Mouse (Mus musculus) forebrain, embryonic 14.5 days (tissue): ENCODE results near the gene Pfn3. TPM values are rescaled to one million over a fixed set of nuclear protein-coding genes. Genes with fewer than 3 reads are reported as not detected.

Experiments
- ATAC-seq: fragments of 200-750 bp; cut with Nextera tagmentation; 2 replicates; pipeline ENCODE4 v1.8.0; 2017; ENCODE audit warnings: mild to moderate bottlenecking, moderate library complexity
- DNase-seq: peaks from one replicate; pipeline ENCODE4 v3.0.0-alpha.2; 2015; ENCODE audit warnings: low spot score
- H3K27ac ChIP-seq: fragments of 300-500 bp; sonication (generic); 2 replicates; pipeline ENCODE4 v1.5.1; 2014; ENCODE audit warnings: low read depth, mild to moderate bottlenecking, control low read depth, low read length, moderate library complexity
- H3K27me3 ChIP-seq: fragments of 300-500 bp; sonication (generic); replicated peaks from 2 replicates; pipeline ENCODE4 v1.6.1; 2014; ENCODE audit warnings: low read length, control low read depth, mixed read lengths; ENCODE audit not compliant: control insufficient read depth, insufficient read depth
- H3K36me3 ChIP-seq: fragments of 300-500 bp; sonication (generic); 2 replicates; pipeline ENCODE4 v1.6.1; 2014; ENCODE audit warnings: low read length, control low read depth; ENCODE audit not compliant: control insufficient read depth, insufficient read depth
- H3K4me1 ChIP-seq: fragments of 300-500 bp; sonication (generic); 2 replicates; pipeline ENCODE4 v1.6.1; 2014; ENCODE audit warnings: antibody characterized with exemption, low read length, control low read depth; ENCODE audit not compliant: control insufficient read depth, insufficient read depth
- H3K4me2 ChIP-seq: fragments of 300-500 bp; sonication (generic); 2 replicates; pipeline ENCODE4 v1.6.1; 2014; ENCODE audit warnings: mild to moderate bottlenecking, control low read depth, low read length
- H3K4me3 ChIP-seq: fragments of 300-500 bp; sonication (generic); 2 replicates; pipeline ENCODE4 v1.5.1; 2014; ENCODE audit warnings: low read depth, low read length, control low read depth
- H3K9ac ChIP-seq: fragments of 300-500 bp; sonication (generic); 2 replicates; pipeline ENCODE4 v1.6.1; 2014; ENCODE audit warnings: mild to moderate bottlenecking, low read length, control low read depth, moderate library complexity
- H3K9me3 ChIP-seq: fragments of 300-500 bp; sonication (generic); replicated peaks from 2 replicates; pipeline ENCODE4 v1.6.1; 2016; ENCODE audit warnings: low read length, control low read depth, mixed read lengths; ENCODE audit not compliant: control insufficient read depth
- WGBS: fragments of 180-500 bp; shearing (Covaris S2); extraction: QIAGEN DNeasy Blood & Tissue Kit; methylation state at CpG from one replicate; pipeline ENCODE4 v1.1.7; 2014; 5-methylcytosine and 5-hydroxymethylcytosine counted together
- polyA plus RNA-seq: library from polyadenylated mRNA; unstranded; fragments of >200 nt; fragmentation: Nextera tagmentation; extraction: Ambion mirVana; gene quantifications from 2 replicates; pipeline ENCODE4 v1.2.1, GENCODE M21; 2014

The Pfn3 gene
- polyA plus RNA-seq, 1 experiment from 2014 or later = 0.71 TPM

DNA sequence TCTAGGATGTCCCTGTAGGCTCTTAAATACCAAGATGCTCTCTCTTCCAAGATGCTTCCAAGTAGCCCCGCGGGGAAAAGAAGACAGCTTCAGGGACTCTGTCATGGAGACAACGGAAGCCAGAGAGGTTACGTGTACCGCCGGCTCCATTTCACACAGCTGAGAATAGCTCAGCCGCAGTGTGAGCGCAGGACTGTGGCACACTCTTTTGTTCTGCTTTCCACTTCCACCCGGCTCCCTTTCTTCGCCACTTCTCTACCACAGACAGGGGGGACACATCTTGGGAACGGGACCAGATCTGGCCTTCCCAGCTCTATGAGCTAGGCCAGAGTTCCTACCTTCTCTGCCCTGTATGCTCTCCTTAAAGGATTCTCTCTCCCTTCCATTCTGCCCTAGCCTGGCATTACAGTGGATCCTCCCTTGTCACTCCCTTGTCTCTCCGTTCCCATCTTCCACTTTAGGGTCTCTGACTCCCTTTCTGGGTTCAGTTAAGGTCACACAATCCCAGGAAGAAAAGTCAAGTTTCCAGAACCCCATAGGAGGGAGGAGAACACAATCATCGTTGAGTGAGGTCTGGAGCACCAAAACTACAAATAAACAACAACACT, 9.1 kb downstream of the Pfn3 start:
- no peak overlapping the region for H3K4me3 ChIP-seq
- peaks cover 5% of the 10 kb centered on the region for H3K4me1 ChIP-seq
- H3K9me3 ChIP-seq = no peaks in the 10 kb centered on the region
- H3K4me2 ChIP-seq = 0 out of 2 replicates have a peak overlapping the region, but pooled peaks have one; percentile 14
- no peaks in the 10 kb centered on the region for H3K36me3 ChIP-seq
- H3K27ac ChIP-seq = peak overlapping the region; percentile 80
- ATAC-seq (peak; percentile 55), DNase-seq (no peak)
- no peaks in the 10 kb centered on the region for H3K27me3 ChIP-seq
- WGBS = 54% methylated on average over 13 of the region's 13 CpGs
- peak overlapping the region; percentile 63 for H3K9ac ChIP-seq

DNA sequence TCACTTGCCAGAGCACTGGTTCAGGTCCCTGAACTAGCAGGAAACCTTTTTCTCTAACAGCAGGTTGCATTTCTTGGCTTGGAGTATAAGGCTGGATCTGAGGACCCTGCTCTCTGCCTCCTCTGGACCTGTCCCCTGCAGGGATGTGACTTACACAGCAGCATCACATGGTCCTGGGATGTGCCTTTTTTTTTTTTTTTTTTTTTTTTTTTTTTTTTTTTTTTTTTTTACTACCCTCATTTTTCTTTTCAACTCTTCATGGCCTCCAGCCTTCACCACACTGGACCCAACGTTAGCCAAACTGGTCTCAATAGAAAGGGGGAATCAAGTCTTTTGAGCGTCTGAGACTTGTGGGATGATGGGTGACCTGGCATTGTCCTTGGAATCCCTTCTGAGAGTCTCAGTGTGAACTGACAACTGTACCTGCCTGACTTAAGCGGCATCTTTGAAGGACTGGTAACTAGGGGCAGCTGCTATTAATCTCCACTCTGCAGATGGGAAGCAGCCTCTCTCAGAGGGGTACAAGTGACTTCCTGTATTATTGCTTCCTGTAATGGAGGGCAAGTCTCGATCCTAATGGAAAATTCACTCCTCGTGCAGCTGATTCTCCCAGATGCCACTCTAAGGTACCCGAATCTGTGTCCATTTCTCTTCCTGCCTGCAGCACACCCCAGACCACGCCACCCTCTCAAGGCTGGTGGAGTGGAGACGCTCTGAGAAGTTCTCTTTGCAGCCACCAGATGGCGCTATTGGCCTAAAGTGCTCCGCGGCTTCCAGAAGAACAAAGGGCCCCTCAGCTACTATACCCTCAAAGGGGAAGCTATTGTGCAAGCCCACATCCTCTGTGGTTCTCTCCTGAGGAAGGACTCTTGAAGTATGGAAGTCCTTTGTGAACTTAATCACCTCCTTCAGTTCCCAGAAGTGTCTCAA, 9.9 kb downstream of the Pfn3 start:
- 16% methylated on average over 11 of the region's 11 CpGs for WGBS
- Histone ChIP-seq H3K36me3 (no peaks in the 10 kb centered on the region), H3K4me1 (peaks cover 5% of the 10 kb centered on the region), H3K27ac (peak overlapping the region; percentile 80), H3K27me3 (no peaks in the 10 kb centered on the region), H3K9me3 (no peaks in the 10 kb centered on the region), H3K4me2 (0 out of 2 replicates have a peak overlapping the region, but pooled peaks have one; percentile 14), H3K4me3 (no peak overlapping the region), H3K9ac (peak overlapping the region; percentile 63)
- ATAC-seq (peak; percentile 95), DNase-seq (peak; percentile 96)

DNA sequence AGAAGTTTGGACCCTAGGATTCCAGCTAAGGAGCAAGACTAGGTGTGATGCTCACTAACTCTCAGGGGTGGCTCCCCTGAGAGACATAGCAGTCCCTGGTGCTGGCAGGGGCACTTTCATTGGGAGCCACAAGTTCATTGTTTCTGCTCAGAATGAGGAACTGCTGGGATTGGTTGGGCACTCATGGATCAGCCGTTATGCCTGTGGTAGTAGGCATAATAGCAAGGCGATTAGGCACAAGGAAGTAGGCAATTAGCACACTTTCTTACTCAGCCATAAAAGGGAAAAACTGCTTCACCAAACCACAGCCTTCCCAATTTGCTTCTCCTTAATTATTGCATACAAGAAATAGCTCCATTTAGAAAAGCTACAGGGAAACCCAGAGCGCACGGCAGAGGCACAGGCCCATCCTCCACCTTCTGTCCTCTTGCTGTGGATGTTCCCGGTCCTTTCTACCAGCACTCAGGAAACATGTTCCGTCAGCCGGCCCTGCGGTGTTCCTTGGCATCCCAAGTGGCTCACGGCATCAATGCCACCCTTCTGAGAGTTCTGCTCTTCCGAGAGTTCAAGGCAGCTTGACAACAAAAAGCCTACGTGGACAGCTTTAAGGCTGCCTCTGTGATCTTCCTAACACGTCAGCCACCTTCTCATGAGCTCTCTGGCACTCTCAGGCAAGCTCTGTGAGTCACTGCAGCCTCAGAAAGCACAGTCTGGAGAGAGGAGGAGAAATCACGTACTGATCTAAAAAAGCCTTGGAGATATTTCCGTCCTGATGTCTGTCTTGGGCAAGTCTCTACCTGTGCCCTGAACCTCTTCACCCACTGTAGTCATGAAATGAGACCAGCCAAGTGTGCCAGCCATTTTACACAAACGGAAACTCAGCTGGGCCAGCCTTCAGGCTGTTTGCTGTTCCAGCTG, 10.8 kb downstream of the Pfn3 start:
- no peak overlapping the region for H3K4me3 ChIP-seq
- DNase-seq (peak; percentile 29), ATAC-seq (no peak)
- no peaks in the 10 kb centered on the region for H3K27me3 ChIP-seq
- WGBS = 34% methylated on average over 15 of the region's 15 CpGs
- no peaks in the 10 kb centered on the region for H3K36me3 ChIP-seq
- peaks cover 5% of the 10 kb centered on the region for H3K4me1 ChIP-seq
- H3K4me2 ChIP-seq = no peak overlapping the region
- H3K9ac ChIP-seq = no peak overlapping the region
- no peaks in the 10 kb centered on the region for H3K9me3 ChIP-seq
- no peak overlapping the region for H3K27ac ChIP-seq

DNA sequence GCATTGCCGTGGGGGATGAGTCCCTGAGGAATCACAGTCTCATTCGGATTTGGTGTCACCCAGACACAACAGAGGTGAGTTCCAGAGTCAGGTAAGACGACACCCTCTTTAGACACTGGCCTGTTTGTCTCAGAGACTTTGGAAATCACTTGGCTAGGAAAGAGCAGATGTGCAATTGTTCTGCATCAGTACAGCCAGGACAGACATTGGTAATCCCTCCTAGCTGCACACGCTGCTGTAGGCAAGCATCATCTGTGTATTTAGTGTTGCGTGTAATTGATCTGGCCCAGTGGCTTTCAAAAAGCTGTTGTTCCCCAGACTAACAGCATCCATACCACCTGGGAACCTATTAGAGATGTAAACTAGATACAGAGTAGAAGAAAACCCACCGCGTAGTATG, 11.8 kb downstream of the Pfn3 start:
- no peaks in the 10 kb centered on the region for H3K27me3 ChIP-seq
- H3K36me3 ChIP-seq = no peaks in the 10 kb centered on the region
- peaks cover 5% of the 10 kb centered on the region for H3K4me1 ChIP-seq
- H3K9me3 ChIP-seq = no peaks in the 10 kb centered on the region
- ATAC-seq = no peak
- no peak overlapping the region for H3K9ac ChIP-seq
- no peak overlapping the region for H3K4me3 ChIP-seq
- no peak overlapping the region for H3K4me2 ChIP-seq
- 67% methylated on average over 7 of the region's 7 CpGs for WGBS
- no peak overlapping the region for H3K27ac ChIP-seq
- no peak for DNase-seq

DNA sequence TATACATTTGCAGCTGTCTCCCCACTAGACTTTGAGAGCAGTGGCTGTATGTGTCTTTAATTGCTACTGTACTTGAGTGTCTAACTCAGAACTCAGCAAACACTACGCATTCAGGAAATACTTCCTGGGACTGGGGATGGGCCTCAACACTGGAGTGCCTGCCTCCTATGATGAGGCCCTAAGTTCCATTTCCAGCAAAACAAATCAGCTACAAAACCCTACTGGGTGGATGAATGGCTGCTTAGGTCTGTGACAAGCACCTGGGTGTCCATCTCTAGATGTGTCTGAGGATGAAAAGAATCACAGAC, 15.0 kb downstream of the Pfn3 start:
- no peaks in the 10 kb centered on the region for H3K27me3 ChIP-seq
- H3K9ac ChIP-seq = no peak overlapping the region
- ATAC-seq (no peak), DNase-seq (no peak)
- no peaks in the 10 kb centered on the region for H3K4me1 ChIP-seq
- H3K27ac ChIP-seq = no peak overlapping the region
- H3K4me3 ChIP-seq = no peak overlapping the region
- no peak overlapping the region for H3K4me2 ChIP-seq
- H3K9me3 ChIP-seq = no peaks in the 10 kb centered on the region
- WGBS = 91% methylated on average over 1 of the region's 1 CpGs
- H3K36me3 ChIP-seq = no peaks in the 10 kb centered on the region

DNA sequence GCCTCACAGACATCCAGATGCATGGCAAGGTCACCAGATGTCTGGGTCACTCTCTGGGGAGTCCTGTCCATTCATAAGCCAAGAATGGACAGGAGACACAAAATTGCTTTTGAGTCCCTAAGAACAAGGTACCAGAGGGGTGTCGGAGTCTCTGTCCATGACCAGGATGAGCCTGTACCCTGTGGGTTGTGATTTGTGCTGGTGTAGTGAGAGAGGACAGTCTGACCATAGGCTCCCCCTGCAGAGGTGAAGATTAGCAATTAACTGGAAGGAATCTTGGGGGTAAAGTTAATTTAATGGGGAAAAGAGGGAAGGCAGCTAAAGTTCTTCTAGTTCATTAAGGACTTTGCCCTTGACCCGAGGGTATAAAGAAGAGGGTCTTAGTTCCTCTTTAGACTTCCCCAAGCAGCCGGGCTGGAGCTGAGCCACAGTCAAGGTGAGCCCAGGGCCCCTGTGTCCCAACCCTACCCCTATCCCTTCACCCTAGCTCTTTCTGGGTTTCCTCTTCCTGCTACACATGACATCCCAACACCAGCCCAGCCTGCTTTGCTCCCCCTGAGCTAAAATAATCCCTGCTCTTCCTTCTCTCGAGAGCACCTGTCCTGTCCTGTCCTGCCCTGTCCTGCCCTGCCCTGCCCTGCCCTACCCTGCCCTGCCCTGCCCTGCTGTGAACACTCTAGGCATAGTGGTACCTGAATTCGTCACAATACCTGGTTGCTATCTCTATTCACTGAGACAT, 15.6 kb downstream of the Pfn3 start:
- DNase-seq (no peak), ATAC-seq (no peak)
- H3K4me1 ChIP-seq = no peaks in the 10 kb centered on the region
- 62% methylated on average over 5 of the region's 5 CpGs for WGBS
- H3K9ac ChIP-seq = no peak overlapping the region
- H3K9me3 ChIP-seq = no peaks in the 10 kb centered on the region
- no peak overlapping the region for H3K4me2 ChIP-seq
- no peaks in the 10 kb centered on the region for H3K36me3 ChIP-seq
- no peak overlapping the region for H3K4me3 ChIP-seq
- no peak overlapping the region for H3K27ac ChIP-seq
- no peaks in the 10 kb centered on the region for H3K27me3 ChIP-seq

DNA sequence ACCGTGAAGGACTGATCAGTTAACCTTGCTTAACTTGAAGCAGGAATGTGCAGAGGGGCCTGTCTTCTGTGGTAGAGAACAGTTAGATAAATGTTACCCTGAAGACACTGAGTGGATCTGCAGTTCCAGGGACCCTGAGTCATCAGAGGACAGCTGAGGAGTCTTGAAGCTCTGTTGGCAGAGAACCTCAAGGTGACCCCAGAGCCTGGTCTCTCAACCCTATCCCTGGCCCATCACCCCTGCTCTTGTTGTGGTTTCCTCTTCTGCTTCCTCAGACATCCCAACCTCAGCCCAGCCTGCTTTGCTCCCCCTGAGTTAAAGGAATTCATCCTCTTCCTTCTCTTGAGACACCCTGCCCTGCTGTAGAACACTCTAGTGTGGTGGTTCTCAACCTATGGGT, 16.9 kb downstream of the Pfn3 start, which contains the start of gene Slc34a1:
Gene Slc34a1, plus strand, starts transcription at position 100 of the 400 bp plus-strand sequence.
- H3K4me2 ChIP-seq = no peak within 1 kb of the TSS
- no peaks in the 10 kb centered on the region for H3K9me3 ChIP-seq
- DNase-seq = no peak
- H3K4me3 ChIP-seq = no peak within 1 kb of the TSS
- H3K9ac ChIP-seq = no peak within 1 kb of the TSS
- no peak within 1 kb of the TSS for H3K27ac ChIP-seq
- H3K4me1 ChIP-seq = no peaks in the 10 kb centered on the region
- no peak for ATAC-seq
- no peaks in the 10 kb centered on the region for H3K27me3 ChIP-seq
- 94% methylated on average over 1 of the region's 1 CpGs for WGBS
- H3K36me3 ChIP-seq = no peaks in the 10 kb centered on the region

DNA sequence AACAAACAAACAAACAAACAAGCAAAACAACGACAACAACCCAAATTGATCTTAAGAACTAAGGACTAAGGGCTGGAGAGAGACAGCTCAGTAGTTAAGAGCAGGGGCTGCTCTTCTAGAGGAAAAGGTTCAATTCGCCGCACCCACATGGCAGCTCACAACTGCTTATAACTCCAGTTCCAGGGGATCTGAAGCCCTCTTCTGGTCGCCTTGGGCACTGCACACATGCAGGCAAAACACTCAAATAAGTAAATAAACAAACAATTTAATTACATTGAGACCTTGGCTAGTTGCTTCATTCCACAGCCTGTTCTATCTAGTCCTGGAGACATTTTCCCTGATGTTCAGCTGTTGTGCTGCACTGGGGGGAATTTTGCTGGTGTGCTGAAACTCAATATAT, 22.1 kb downstream of the Pfn3 start:
- Histone ChIP-seq H3K4me3 (no peak overlapping the region), H3K36me3 (no peaks in the 10 kb centered on the region), H3K4me2 (no peak overlapping the region), H3K4me1 (no peaks in the 10 kb centered on the region), H3K9me3 (no peaks in the 10 kb centered on the region), H3K27me3 (no peaks in the 10 kb centered on the region), H3K27ac (no peak overlapping the region), H3K9ac (no peak overlapping the region)
- WGBS = 71% methylated on average over 4 of the region's 4 CpGs
- DNase-seq (no peak), ATAC-seq (no peak)
